Mouse (Mus musculus) bone marrow, adult 2 months (tissue): ENCODE measurements around the gene B3galt6.

Experiments used
- CTCF ChIP-seq: fragments of 200-500 bp; IDR thresholded peaks from 2 replicates; pipeline ENCODE4 v1.5.1; 2011; ENCODE audit warnings: low read length, control low read depth; ENCODE audit not compliant: control insufficient read depth, insufficient read depth
- POLR2A ChIP-seq: fragments of 200-500 bp; IDR thresholded peaks from 2 replicates; pipeline ENCODE4 v1.6.1; 2011; ENCODE audit warnings: low read depth, mild to moderate bottlenecking, control low read depth, low read length, borderline replicate concordance; ENCODE audit not compliant: control insufficient read depth

DNA sequence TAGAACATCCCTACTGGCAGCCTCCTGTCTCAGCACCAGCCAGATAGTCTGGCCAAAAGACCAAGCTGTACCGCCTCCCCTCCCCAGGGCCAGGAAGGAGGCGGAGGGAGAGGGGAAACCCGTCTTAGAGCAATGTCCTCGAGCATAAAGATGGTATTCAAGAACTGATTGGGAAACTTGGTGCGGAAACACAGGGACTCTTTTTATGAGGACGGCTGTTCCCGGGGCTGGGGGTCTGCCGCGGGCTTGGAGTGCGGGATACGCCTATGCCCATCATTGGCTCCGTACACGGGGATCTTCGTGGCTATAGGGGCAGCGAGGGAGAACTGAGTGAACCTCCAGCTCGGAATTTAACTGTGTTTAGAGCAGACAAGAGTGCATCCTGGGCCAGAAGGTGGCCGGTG is 49.4 kb downstream of the B3galt6 start:
- TF ChIP-seq CTCF: no peak
- TF ChIP-seq POLR2A: no peak
